In the genomic region with DNA sequence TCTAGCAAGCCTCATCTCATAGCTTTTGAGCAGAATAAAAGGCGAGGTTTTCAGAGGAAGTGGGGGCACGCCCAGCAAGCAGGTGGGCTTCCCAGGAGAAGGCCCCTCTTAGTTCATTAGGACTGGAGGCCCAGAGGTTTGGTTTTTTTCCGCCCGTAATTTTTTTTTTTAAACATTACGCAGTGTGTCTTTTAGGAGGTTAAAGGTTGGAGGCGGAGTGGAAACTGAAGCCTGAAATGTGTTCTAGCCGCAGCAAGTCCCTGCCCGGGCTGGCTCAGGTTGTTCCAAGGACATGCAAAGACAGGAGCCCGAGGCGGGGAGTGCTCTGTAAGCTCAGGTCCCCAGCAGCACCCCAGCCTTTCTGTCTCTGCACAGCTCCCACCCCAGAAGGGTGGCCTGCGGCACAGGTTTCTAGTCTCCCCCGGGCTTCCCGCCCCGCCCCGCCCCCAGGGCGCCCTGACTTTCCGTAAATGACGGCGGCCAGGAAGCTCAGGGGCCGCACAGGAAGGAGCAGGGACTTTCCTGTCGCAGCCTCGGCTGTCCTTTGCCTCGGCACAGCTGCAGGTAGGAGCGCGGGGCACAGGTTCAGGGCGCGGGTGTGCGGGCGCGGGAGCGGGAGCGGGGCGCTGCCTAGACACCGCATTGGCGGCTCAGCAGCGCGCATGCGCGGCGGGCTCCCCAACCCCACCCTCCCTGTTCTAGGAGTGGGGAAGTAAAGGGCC, we compare ENCODE assay signal across 8 mouse cellular contexts. TPM values are rescaled to one million over a fixed set of nuclear protein-coding genes. Genes with fewer than 3 reads are reported as not detected.
DNase-seq lines count a peak whose midpoint lies in the region; ATAC-seq and TF ChIP-seq lines count a peak whose summit lies in the region.

Jak3 (plus strand) TSS at position 277 of the 722 bp plus-strand sequence.

- no peaks in the 10 kb centered on the region for H3K36me3 ChIP-seq in embryonic facial prominence, embryonic 12.5 days
- no peaks in the 10 kb centered on the region for H3K36me3 ChIP-seq in heart, postnatal 0 days (replicated peaks; ENCODE audit: control insufficient read depth, insufficient read depth, low read length)
- peaks cover 20% of the 10 kb centered on the region for H3K36me3 ChIP-seq in spleen, adult 2 months (ENCODE audit: control insufficient read depth, insufficient read depth, low read length)

- H3K27ac ChIP-seq in embryonic facial prominence, embryonic 12.5 days = peak within 1 kb of the TSS; percentile 69; the same call in 1 of the 2 replicates
- peak within 1 kb of the TSS; percentile 86 for H3K27ac ChIP-seq in heart, postnatal 0 days (ENCODE audit: low read depth)
- H3K27ac ChIP-seq in spleen, adult 2 months (ENCODE audit: insufficient read depth, low read length) = peak within 1 kb of the TSS; percentile 92

- intact Hi-C loops in gastrocnemius, postnatal 14 days (cut with DNase I; ENCODE audit: low total_unique reads) = no loop called here

- ATAC-seq in embryonic facial prominence, embryonic 12.5 days (ENCODE audit: insufficient number of reproducible peaks, insufficient read depth, low FRiP score, low TSS enrichment) = no peak
- ATAC-seq in heart, postnatal 0 days (ENCODE audit: insufficient read depth, low read depth) = peak; percentile 45

- TF ChIP-seq EP300 in heart, postnatal 0 days (IDR thresholded peaks at IDR 0.05; ENCODE audit: low read depth) = no peak; the same call in 1 of the 2 replicates

- 2% methylated on average over 40 of the region's 40 CpGs for WGBS in embryonic facial prominence, embryonic 12.5 days
- WGBS in heart, postnatal 0 days = 3% methylated on average over 36 of the region's 40 CpGs
- WGBS in spleen, adult 2 months = 2% methylated on average over 40 of the region's 40 CpGs

- H3K27me3 ChIP-seq in embryonic facial prominence, embryonic 12.5 days = peaks cover 61% of the 10 kb centered on the region
- peaks cover 17% of the 10 kb centered on the region for H3K27me3 ChIP-seq in heart, postnatal 0 days (ENCODE audit: control insufficient read depth, insufficient read depth, low read length)
- no peaks in the 10 kb centered on the region for H3K27me3 ChIP-seq in spleen, adult 2 months (ENCODE audit: control insufficient read depth, insufficient read depth, low read length)

- H3K4me3 ChIP-seq in embryonic facial prominence, embryonic 12.5 days = peak within 1 kb of the TSS; percentile 70
- peak within 1 kb of the TSS; percentile 83 for H3K4me3 ChIP-seq in heart, postnatal 0 days (ENCODE audit: low read depth, low read length)
- peak within 1 kb of the TSS; percentile 97 for H3K4me3 ChIP-seq in spleen, adult 2 months (ENCODE audit: extremely low read depth, insufficient read depth, insufficient read length)

- no peak for TF ChIP-seq CTCF in heart, postnatal 0 days (IDR thresholded peaks at IDR 0.05; ENCODE audit: low read depth)
- no peak for TF ChIP-seq CTCF in spleen, adult 2 months (IDR thresholded peaks at IDR 0.05; ENCODE audit: extremely low read depth, insufficient read depth, insufficient read length, insufficient replicate concordance)

- H3K9me3 ChIP-seq in embryonic facial prominence, embryonic 12.5 days = no peaks in the 10 kb centered on the region
- no peaks in the 10 kb centered on the region for H3K9me3 ChIP-seq in heart, postnatal 0 days (replicated peaks; ENCODE audit: control insufficient read depth, low read length)

- peak within 1 kb of the TSS; percentile 73 for H3K9ac ChIP-seq in embryonic facial prominence, embryonic 12.5 days
- H3K9ac ChIP-seq in heart, postnatal 0 days (replicated peaks; ENCODE audit: low read depth, low read length) = peak within 1 kb of the TSS; percentile 83

- peak within 1 kb of the TSS; percentile 92 for H3K4me2 ChIP-seq in embryonic facial prominence, embryonic 12.5 days (replicated peaks)
- H3K4me2 ChIP-seq in heart, postnatal 0 days (ENCODE audit: low read depth, low read length) = peak within 1 kb of the TSS; percentile 90

- peaks cover 14% of the 10 kb centered on the region for H3K4me1 ChIP-seq in embryonic facial prominence, embryonic 12.5 days
- peaks cover 21% of the 10 kb centered on the region for H3K4me1 ChIP-seq in heart, postnatal 0 days (ENCODE audit: control insufficient read depth, insufficient read depth)
- H3K4me1 ChIP-seq in spleen, adult 2 months (ENCODE audit: control insufficient read depth, insufficient read depth, insufficient read length) = peaks cover 20% of the 10 kb centered on the region

- peak; percentile 29 for DNase-seq in gastrocnemius, adult 18-20 months (ENCODE audit: low spot score)
- DNase-seq in gastrocnemius, postnatal 14 days = no peak
- peak; percentile 76 for DNase-seq in adrenal gland, postnatal 10 days
- peak; percentile 56 for DNase-seq in heart, postnatal 0 days (ENCODE audit: low spot score)
- peak; percentile 59 to 82 for DNase-seq in kidney, postnatal 25 days
- DNase-seq in lung, postnatal 4 days = peak; percentile 68 to 72
- peak; percentile 53 to 62 for DNase-seq in spleen, adult 2 months (ENCODE audit: low read depth in 1 of 2, low spot score in 2 of 2)

- TF ChIP-seq POLR2A in spleen, adult 2 months (IDR thresholded peaks at IDR 0.05; ENCODE audit: low read depth, low read length) = no peak

RNA-seq across cellular contexts. Expression of gene Jak3, which starts in this region (rescaled TPM):
- total RNA-seq in gastrocnemius, adult 18-20 months (2021) = 1 to 10 TPM; 1.4 to 2.2 TPM
- total RNA-seq in gastrocnemius, postnatal 14 days (2021) = 1 to 10 TPM; 2.6 to 2.8 TPM
- total RNA-seq in adrenal gland, postnatal 10 days (2021) = 10 to 100 TPM; 18.5 to 25.9 TPM
- polyA plus RNA-seq in embryonic facial prominence, embryonic 12.5 days (2016; fragmentation: Nextera tagmentation; extraction: Ambion mirVana) = 3.4 and 4.5 TPM in 2 replicates
- 14.6 and 16.9 TPM in 2 replicates for total RNA-seq in heart, postnatal 0 days (2014; rRNA removed; ENCODE audit: low replicate concordance)
- polyA plus RNA-seq in heart, postnatal 0 days (2015; fragmentation: Nextera tagmentation; extraction: Ambion mirVana) = 5.7 and 5.8 TPM in 2 replicates
- 62.6 and 81.5 TPM in 2 replicates for polyA plus RNA-seq in spleen, adult 2 months (2012; rRNA removed)
